Mouse (Mus musculus) layer of hippocampus, adult 18-20 months (tissue): ENCODE data around the gene Rxrb. TPM values are rescaled to one million over a fixed set of nuclear protein-coding genes. Genes with fewer than 3 reads are reported as not detected.

Source experiments
- DNase-seq, 2 experiments: peaks; one replicate each; pipeline ENCODE4 v3.0.0; 2022; ENCODE audit warnings: low spot score in 2 of 2
- total RNA-seq, 2 experiments: library from RNA; stranded (reverse); gene quantifications; 2 replicates each; pipeline ENCODE4 v1.2.3; 2021

Gene Rxrb
- total RNA-seq, 2 experiments from 2014 or later: 77.1 to 85.8 TPM

DNA sequence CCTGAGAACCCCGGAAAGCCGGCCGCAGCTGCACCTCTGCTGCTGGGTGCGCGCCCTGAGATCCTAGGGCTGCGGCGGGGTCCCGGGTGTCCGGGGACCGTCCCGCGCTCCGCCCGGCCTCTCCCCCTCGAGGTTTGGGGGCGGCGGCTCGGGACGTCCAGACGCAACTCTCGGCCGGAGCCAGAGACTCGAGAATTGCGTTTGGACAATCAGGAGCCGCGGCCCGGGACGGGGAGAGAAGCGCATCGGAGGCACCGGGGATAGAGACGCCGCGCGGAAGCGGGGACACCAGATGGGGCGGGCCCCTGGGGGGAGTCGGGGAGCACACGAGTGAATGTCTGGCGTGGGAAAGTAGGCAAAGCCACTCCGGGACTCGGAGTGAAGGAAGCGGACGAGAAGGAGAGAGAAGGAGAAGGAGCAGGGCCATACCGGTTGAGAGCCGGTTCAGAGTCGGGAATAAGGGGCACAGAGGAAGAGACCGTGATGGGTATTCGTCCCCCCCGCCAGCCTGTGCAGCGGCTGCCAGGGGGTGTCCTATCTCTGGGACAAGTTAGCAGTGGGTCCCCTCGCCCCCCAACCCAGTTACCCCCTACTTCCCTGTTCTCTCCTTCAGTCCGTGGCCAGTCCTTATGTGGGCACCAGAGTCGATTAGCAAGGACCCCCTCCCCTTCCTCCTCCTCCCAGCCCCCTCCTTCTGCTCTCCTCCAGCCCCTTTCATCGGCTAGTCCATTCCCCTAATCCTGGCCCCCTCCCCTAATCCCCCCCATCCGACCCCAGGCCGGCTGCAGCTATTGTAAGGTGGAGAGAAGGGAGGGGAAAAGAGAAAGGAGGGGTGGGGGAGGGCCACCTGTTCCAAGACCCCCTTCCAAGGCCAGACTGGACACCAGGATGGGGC lies 6.5 kb upstream of the Rxrb start:
- no peak for DNase-seq

DNA sequence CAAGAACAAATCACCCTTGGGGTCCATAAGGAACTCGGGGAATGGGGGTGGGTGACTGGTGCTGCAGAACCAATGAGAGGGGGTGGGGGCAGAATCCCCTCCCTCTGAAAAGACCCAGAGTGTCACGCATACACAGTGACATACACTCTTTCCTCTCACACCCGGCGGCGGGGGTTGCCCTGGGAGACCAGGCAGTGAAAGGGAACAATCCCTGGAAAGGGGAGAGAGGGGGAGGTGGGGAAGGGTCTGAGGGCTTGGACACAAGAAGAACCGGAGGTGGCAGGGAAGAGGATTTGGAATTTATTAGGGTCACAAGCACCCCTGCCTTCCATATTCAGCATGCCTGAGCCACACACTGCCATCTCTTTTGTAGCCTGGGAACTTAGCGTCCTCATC lies 5.9 kb upstream of the Rxrb start:
- DNase-seq: no peak

DNA sequence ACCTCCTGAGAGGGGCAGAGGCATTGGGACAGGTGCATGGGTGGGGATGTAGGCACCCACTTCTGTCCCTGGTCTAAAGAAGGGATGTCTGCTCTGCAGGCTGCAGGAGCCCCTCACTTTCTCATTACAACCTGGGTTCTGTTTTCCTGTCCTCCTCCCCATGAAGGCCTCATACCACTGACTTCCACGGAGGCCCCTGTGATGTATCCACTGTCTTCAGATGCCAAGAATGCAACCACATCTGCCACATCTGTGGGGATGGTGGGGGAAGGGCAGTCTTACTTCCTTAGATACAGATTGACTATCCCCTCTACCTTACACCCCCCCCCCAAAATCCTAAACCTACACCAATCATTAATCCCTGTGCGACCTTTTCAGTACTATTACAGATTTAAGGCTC lies 5.4 kb upstream of the Rxrb start:
- DNase-seq: no peak

DNA sequence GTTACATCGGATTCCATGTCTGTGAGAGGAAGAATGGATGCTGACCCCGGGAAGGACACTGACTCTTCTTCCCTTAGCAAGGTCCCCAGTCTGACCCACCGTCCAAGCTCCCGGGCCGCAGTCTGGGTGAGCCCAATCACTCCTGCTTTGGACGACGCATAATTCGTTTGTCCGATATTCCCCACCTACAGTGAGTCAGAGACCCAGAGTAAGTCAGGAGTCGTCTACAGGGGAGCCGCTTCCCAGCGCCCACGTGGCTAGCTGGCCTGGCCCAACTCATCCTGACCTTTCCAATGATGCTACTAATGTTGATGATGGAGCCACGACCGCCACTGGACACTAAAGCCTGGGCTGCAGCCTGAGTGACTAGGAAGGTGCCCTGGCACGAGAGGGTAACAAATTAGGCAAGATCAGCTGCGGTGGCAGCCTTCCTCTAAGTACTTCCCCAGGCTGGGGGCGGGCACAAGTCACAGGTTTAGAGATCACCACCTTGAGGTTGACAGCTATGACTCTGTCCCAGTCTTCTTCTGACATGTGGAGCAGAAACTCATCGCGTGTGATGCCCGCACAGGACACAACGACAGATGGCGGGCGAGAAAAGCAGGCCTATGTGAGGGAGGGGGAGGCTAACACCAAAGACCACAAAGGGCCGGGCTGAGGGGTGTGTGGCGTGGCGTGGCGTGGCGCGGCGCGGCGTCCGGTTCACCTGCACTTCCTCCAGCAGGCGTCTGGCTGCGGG lies 4.5 kb upstream of the Rxrb start:
- DNase-seq: no peak

DNA sequence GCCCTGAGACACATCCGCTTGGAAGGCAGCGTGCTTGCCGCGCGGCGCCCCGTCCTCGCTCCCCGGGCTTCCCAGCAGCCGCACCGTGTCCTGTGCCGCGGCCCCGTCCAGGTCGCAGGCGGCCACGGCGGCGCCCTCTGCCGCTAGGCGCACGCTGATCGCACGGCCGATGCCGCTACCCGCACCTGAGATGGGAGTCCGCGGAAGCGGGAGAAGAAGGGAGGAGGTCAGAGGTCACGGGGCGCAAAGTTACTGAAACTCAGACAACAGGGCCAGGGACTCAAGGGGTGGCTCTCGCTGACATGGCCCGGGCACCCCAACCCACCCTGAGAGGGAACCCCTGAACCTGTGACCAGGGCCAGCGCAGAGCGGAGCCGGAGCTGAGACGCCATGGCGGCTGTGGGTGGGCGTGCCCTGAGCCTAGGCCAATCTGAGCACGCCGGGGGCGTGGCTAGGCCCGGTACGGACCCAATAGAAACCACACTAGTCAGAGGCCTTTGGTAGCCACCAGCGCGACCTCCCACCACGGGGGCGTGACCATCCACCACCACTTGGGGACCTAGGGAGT lies 3.9 kb upstream of the Rxrb start, which contains the start of gene H2-Ke6:
TSS of gene H2-Ke6 (minus strand) at position 405 of the 568 bp plus-strand sequence.
- DNase-seq: peak; percentile 89 to 96

DNA sequence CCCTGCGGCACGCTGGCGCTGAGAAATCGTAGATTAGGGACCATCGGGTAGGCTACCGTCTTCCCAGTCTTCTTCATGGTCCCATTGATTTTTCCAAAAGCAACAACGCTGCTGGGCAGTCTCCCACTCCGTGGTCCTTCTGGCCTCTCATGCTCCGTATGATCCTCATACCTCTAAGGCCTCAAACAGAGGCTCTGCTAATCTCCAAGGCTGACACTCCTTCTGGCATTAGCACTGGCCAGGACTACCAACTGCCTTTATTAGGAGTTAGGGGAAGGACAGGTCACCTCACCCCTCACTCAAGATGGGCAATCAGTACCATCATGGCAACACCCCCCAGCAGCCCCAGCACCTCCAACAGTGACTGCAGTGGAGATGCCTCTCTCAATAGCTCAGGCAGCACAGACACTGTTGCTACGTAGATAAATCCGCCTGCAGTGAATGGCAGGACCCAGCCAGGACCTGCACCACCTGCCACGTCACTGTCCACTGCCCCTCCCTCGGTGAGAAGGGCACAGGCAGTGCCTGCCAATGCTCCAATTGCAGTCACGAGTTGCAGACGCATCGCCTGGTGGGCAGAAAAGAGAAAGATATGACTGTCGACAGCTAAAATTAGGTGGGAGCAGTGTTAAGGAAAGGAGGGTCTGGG lies 3.0 kb upstream of the Rxrb start:
- no peak for DNase-seq

DNA sequence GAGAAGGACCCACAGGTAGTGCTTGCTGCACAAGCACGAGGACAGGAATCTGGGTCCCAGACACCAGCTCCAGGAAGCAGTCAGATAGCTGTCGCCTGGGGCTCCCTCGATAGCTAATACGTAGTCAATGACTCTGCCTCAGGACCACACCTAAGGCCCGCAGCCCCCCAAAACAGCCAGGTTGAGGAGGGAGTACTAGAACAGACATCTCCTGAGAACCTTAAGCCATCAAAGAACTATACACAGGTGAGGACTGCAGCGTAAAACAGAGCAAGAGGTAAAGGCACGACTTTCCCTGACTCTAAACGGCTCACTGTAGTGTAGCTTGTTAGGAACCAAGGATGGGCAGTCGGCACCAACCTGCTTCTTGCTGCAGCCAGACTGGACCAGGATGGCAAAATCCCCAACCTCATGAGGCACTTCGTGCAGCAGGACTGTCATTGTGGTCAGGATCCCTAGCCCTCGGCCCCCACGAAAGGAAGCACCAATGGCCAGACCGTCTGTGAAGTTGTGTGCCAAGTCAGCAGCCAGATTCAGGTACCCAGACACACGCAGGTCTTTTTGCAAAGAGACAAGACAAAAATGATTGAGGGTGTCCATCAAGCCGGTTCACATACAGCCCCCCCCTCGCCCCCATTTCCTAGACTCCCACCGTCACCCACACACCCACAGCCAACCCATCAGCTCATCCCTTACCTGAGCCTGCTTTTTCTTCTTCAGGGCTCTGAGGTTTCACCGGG lies 2.3 kb upstream of the Rxrb start:
- no peak for DNase-seq

DNA sequence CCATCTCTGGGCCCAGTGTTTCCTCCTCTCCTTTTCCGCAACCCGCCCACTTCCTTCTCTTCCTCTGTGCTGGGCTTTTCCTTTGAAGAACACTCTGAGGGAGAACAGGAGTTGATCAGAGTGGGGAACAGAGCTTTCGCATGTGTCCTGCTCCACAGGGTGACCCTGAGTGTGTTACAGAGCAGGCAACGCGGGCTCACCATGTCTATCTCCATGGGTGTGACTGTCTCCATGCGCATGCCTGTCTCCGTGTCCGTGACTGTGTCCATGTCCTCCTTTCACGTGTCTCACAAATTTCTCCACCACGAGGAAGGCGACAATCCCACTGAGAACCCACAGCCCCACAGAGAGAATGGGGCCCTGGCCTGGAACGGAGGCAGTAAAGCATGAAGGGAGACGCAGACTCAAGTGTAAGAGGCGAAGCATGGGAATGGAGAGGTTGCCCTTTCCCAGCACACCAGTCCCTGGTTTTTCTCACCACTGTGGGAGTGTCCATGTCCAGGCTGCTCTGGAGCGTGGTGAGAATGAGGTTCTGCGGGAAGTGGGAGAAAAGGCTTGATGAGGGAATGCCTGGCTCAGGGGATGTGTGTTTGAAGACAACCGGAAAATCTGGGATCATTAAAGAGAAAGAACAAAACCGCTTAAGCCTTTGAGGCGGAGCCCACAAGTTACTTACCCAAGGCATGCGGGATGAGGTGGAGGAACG lies 1.6 kb upstream of the Rxrb start:
- no peak for DNase-seq

DNA sequence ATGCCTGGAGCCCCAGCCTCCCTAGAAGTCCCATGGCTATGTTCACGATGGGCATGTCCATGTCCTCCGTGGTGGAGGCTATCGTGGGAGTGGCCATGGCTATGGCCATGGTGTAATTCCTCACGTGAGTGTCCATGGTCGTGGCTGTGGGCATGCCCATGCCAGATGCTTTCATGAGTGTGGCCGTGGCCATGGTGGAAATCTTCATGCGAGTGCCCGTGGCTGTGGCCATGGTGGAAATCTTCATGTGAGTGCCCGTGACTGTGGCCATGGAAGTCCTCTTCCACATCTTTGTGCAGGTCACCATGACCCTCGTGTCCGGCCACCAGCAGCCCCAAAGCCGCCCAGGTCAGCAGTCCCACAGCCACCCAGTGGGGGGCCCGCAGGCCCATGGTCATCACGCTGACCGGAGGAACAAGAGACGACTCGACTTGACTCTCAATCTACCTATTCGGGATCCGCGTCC lies 718 bp upstream of the Rxrb start:
- DNase-seq: no peak

DNA sequence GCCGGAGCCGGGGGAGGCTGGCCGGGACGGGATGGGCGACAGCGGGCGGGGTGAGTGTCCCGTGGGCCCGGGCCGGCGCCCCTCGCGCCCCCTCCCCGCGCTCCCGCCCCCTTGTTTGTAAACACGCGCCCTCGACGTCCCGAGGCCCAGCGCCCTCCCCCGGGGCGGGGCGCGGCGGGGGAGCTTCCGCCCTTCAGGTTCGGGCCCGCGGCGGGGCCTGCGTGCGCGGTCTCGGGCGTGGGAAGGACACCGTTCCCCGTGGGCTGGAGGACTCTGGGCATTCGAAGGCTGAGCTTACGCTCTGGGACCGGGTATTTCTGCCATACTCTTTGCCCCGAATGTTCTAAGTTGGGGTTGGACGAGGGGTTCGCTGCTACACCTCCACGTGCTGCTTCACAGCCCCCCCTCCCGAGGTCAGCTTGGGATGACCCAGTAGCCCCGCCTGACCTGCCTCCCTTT lies 591 bp downstream of the Rxrb start:
- DNase-seq: peak in 1 of 2 experiments; percentile 74

DNA sequence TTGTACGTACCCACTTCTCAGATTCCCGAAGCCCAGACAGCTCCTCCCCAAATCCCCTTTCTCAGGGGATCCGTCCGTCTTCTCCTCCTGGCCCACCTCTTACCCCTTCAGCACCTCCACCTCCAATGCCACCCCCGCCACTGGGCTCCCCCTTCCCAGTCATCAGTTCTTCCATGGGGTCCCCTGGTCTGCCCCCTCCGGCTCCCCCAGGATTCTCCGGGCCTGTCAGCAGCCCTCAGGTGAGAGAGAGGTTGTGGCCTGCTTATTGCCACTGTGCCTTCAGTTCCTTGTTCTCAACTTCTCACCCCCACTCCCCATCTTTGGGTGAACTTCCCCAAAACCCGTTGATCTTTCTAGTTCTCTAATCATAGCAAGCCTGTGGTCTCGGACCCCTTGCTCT lies 1.2 kb downstream of the Rxrb start:
- DNase-seq: no peak

DNA sequence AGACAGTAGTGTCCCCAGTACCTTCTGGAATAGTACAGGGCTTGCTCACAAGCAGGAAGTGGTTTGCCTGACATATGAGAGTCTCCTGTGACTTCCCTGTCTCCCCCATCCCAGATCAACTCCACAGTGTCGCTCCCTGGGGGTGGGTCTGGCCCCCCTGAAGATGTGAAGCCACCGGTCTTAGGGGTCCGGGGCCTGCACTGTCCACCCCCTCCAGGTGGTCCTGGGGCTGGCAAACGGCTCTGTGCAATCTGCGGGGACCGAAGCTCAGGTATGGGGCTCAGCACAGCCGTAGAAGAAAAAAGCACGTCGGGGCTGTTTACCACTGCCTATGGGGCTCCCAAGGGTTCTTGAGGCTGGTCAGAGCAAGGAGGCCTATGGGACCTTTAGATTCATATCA lies 1.8 kb downstream of the Rxrb start:
- no peak for DNase-seq

DNA sequence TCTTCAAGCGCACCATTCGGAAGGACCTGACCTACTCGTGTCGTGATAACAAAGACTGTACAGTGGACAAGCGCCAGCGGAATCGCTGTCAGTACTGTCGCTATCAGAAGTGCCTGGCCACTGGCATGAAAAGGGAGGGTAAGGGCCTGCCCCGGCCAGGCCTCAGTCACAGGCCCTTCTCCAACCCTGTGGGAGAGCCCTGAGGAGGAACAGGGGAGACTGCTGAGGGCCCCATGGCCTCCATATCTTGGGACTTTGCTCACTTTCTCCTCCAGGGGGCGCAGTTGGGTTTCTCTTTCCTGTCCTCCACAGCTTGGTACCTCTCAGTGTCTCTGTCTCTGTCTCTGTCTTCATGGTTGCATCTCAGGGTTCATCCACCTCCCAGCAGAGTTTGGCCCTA lies 2.5 kb downstream of the Rxrb start:
- DNase-seq: peak in 1 of 2 experiments; percentile 74

DNA sequence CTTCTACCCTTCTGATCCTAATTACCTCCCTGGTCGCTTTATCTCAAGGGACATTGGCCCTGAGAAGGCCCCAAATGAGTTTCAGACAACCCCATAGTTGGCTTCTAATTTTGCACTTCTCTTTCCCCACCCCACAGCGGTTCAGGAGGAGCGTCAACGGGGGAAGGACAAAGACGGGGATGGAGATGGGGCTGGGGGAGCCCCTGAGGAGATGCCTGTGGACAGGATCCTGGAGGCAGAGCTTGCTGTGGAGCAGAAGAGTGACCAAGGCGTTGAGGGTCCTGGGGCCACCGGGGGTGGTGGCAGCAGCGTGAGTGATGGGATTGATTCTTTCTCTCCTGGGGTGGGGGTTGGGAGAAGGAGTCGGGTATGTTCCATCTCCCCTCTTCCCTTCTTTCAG lies 3.9 kb downstream of the Rxrb start:
- DNase-seq: no peak

DNA sequence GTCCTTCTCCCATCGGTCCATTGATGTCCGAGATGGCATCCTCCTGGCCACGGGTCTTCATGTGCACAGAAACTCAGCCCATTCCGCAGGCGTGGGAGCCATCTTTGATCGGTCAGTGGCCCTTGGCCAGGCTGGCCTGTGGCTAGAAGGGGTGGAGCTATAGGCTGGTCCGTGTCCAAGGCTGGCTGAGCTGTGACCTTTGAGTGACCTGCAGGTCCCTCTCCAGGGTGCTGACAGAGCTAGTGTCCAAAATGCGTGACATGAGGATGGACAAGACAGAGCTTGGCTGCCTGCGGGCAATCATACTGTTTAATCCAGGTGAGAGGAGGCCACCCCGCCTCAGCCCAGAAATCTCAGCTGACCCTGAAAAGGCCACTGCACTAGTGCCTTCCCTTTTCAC lies 5.0 kb downstream of the Rxrb start:
- no peak for DNase-seq

DNA sequence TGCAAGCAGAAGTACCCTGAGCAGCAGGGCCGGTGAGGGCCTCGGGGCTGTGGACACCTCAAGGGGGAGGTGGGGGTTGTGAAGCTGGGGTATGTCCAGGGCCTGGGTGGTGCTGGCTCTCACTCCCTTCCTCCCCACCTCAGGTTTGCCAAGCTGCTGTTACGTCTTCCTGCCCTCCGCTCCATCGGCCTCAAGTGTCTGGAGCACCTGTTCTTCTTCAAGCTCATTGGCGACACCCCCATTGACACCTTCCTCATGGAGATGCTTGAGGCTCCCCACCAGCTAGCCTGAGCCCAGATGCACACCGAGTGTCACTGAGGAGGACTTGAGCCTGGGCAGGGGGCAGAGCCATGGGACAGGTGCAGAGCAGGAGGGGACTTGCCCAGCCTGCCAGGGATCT lies 5.6 kb downstream of the Rxrb start:
- DNase-seq: no peak

DNA sequence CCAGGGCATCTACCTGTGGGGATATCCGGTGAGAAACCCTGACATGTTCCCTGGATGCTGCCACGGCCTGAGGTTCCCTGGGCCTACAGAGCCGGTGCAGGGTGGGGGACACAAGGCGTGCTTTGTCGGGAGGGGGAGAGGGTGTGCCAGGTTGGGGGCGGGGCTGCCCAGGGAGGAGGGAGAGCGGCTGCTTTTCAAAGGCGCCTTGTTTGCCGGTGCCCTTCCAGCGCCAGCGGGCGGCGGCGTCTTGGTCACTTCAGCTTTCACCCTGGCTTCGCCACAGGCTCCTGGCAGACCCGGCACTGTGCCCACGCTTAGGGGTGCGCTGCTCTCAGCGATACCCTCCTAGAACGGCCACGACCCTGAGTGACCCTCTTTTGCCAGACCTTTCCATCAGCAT lies 6.8 kb downstream of the Rxrb start:
- DNase-seq: peak in 1 of 2 experiments; percentile 71

DNA sequence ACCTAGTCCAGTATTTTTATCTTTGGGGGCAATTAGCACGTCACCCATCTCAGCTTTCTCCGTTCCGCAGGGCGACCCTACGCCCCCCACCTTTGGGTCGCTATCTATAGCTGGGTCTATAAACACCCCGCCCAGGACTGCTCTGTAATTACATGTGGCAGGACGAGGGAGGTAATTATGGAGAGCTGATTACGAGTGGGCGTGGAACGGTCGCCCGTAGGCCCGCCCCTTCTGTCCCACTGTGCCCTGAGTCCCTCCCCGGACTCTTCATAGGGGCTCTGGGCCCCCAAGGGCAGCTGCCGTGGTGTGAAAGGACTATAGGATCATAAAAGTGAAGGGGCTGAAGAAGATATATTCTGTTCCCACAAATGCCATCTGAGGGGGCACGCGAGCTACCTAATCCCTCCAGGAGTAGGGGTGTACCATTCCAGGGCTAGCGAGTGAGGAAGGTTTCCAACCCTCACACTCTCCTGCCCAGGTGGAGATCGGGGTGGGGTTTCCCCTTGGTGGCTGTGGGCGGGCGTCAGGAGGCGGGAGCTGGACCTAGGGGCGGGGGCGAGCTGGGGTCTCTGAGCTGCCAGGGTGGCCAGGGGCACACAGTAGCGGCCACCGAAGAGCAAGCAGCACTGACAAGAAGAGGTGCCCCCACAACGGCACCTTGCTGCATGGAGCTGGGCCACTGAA lies 7.4 kb downstream of the Rxrb start, which contains the start of gene Col11a2:
TSS of gene Col11a2 (plus strand) at position 560 of the 684 bp plus-strand sequence.
- no peak for DNase-seq
